Mouse (Mus musculus): ENCODE data around the gene Ube2h. TPM values are rescaled to one million over a fixed set of nuclear protein-coding genes. Genes with fewer than 3 reads are reported as not detected.
"Not testable (repeated sequence)": the region's sequence is repeated elsewhere in the genome, so short reads cannot be mapped to it uniquely, and the experiment has no call there.

Ube2h gene
- polyA plus RNA-seq, 1 experiment from 2014 or later: 37.7 TPM

DNA sequence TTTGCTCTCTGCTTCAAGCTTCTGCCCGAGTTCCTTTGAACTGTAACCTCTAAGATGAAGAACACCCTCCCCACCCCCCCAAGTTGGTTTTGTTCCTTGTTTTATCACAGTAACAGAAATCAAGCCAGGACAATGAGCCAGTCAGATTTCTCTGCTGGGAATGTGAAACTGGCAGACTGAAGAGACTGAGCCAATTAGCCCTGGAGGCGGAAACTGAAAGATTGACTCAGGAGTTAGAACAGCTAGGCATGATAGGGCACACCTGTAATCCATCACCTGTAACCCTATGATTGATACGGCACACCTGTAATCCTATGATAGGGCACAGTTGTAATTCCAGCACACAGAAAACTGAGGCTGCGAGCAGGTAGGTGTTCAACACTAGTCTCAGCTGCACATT, 27.9 kb upstream of the Ube2h start:
- no peaks in the 10 kb centered on the region for H3K36me3 ChIP-seq (ENCODE audit: control insufficient read depth, insufficient read depth)
- ATAC-seq (ENCODE audit: low read depth): no peak
- WGBS (ENCODE audit: insufficient replicate concordance): 51% methylated on average over 4 of the region's 4 CpGs
- H3K9me3 ChIP-seq (replicated peaks; ENCODE audit: control insufficient read depth, low read length): no peaks in the 10 kb centered on the region
- no peak overlapping the region for H3K4me3 ChIP-seq (ENCODE audit: low read depth, low read length)
- no peak overlapping the region for H3K9ac ChIP-seq (ENCODE audit: low read depth, low read length)
- no peaks in the 10 kb centered on the region for H3K27me3 ChIP-seq (ENCODE audit: control insufficient read depth, insufficient read depth, low read depth, low read length)
- peaks cover 3% of the 10 kb centered on the region for H3K4me1 ChIP-seq (ENCODE audit: control insufficient read depth, low read depth, low read length)
- no peak overlapping the region for H3K27ac ChIP-seq (ENCODE audit: low read length)
- no peak overlapping the region for H3K4me2 ChIP-seq (ENCODE audit: low read depth, low read length)

DNA sequence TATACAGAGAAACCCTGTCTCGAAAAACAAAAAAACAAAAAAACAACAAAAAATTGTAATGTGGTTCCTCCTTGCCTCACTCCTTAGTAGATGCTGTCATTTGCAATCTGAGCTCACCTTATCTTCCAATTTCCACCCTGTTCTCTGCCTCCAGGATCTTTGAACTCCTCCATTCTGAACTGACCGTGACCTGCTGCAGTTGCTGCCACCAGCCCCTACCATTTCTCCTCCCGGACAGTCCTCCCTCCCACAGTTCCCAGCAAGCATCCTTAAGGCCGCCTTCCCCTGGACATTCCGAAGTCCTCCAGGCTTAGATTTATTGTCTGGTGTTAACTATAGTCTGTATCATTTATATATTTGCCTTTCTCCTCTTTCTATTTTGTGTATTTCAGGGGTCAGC, 26.4 kb upstream of the Ube2h start:
- no peak for ATAC-seq (ENCODE audit: low read depth)
- H3K4me1 ChIP-seq (ENCODE audit: control insufficient read depth, low read depth, low read length): peaks cover 3% of the 10 kb centered on the region
- H3K9ac ChIP-seq (ENCODE audit: low read depth, low read length): no peak overlapping the region
- H3K9me3 ChIP-seq (replicated peaks; ENCODE audit: control insufficient read depth, low read length): no peaks in the 10 kb centered on the region
- no peak overlapping the region for H3K4me2 ChIP-seq (ENCODE audit: low read depth, low read length)
- H3K4me3 ChIP-seq (ENCODE audit: low read depth, low read length): no peak overlapping the region
- no peak overlapping the region for H3K27ac ChIP-seq (ENCODE audit: low read length)
- H3K27me3 ChIP-seq (ENCODE audit: control insufficient read depth, insufficient read depth, low read depth, low read length): no peaks in the 10 kb centered on the region
- no peaks in the 10 kb centered on the region for H3K36me3 ChIP-seq (ENCODE audit: control insufficient read depth, insufficient read depth)
- 70% methylated on average over 5 of the region's 5 CpGs for WGBS (ENCODE audit: insufficient replicate concordance)

DNA sequence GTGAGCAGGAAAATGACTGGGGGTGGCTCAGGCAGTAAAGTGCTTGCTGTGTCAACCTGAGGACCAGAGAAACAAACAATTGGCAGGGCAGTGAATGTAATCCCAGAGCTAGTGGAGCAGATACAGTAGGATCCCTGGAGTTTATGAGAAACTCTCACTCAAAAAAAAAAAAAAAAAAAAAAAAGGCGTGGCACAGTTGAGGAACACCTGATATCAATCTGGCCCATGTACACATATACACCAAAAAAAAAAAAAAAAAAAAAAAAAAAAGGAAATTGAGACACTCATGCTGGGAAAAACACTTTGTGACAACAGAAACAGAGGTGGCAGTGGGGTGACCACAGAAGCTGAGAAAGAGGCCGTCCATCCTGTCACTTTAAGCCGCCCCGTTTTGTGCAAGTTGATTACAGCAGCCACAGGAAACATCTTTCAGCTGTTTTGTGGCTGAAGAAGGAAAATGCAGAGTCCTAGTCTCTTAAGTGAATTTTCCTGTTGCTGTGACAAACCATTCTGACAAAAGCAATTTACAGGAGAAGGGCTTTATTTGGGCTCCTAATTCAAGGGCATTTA, 21.7 kb upstream of the Ube2h start:
- Histone ChIP-seq H3K36me3 (ENCODE audit: control insufficient read depth, insufficient read depth) (no peaks in the 10 kb centered on the region), H3K4me3 (ENCODE audit: low read depth, low read length) (no peak overlapping the region), H3K4me2 (ENCODE audit: low read depth, low read length) (no peak overlapping the region), H3K9ac (ENCODE audit: low read depth, low read length) (no peak overlapping the region), H3K27me3 (ENCODE audit: control insufficient read depth, insufficient read depth, low read depth, low read length) (no peaks in the 10 kb centered on the region), H3K27ac (ENCODE audit: low read length) (peak overlapping the region; percentile 54), H3K9me3 (replicated peaks; ENCODE audit: control insufficient read depth, low read length) (no peaks in the 10 kb centered on the region), H3K4me1 (ENCODE audit: control insufficient read depth, low read depth, low read length) (no peaks in the 10 kb centered on the region; the same call in 1 of the 2 replicates)
- ATAC-seq (ENCODE audit: low read depth): no peak
- WGBS (ENCODE audit: insufficient replicate concordance): 16% methylated on average over 4 of the region's 4 CpGs

DNA sequence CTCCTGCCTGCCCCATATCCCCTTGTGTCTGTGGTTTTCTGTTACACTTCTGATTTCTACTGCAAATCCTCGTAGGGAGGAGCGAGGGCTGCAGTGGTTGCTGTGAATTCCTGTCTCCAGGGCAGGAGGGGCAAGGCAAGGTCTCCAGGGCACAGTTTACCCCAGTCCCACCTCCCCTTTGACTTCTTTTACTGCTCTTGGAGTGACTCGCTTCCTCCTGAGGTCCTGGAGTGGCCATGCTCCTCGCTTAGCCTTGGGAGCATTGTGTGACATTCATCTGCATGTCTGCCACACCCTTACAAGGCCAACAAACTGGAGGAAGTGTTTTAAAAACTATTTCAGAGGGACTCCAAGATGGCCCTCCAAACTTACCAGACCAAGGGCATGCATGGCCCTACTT, 16.7 kb upstream of the Ube2h start:
- no peaks in the 10 kb centered on the region for H3K36me3 ChIP-seq (ENCODE audit: control insufficient read depth, insufficient read depth)
- ATAC-seq (ENCODE audit: low read depth): no peak
- H3K4me3 ChIP-seq (ENCODE audit: low read depth, low read length): no peak overlapping the region
- H3K27ac ChIP-seq (ENCODE audit: low read length): no peak overlapping the region
- 25% methylated on average over 4 of the region's 4 CpGs for WGBS (ENCODE audit: insufficient replicate concordance)
- H3K9me3 ChIP-seq (replicated peaks; ENCODE audit: control insufficient read depth, low read length): no peaks in the 10 kb centered on the region
- no peak overlapping the region for H3K4me2 ChIP-seq (ENCODE audit: low read depth, low read length)
- no peaks in the 10 kb centered on the region for H3K27me3 ChIP-seq (ENCODE audit: control insufficient read depth, insufficient read depth, low read depth, low read length)
- no peaks in the 10 kb centered on the region; the same call in 1 of the 2 replicates for H3K4me1 ChIP-seq (ENCODE audit: control insufficient read depth, low read depth, low read length)
- H3K9ac ChIP-seq (ENCODE audit: low read depth, low read length): no peak overlapping the region

DNA sequence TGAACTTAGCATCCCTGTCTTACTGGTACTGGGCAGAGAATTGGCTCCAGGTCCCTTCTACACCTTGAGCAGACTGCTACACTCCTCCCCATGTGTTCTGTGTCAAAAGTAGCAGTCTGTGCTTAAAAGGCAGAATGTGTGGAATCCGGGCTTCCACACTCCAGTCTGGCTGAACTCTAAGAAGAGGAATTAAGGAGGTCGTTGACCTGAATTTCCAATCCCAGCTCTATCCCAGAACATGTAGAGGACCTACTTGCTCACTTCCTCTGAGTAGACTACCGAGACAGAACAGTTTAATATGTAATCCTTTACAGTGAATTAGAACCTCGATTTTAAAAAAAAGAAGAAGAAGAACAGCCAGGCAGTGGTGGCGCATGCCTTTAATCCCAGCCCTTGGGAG, 14.9 kb upstream of the Ube2h start:
- no peaks in the 10 kb centered on the region for H3K36me3 ChIP-seq (ENCODE audit: control insufficient read depth, insufficient read depth)
- H3K27ac ChIP-seq (ENCODE audit: low read length): no peak overlapping the region
- no peaks in the 10 kb centered on the region for H3K9me3 ChIP-seq (replicated peaks; ENCODE audit: control insufficient read depth, low read length)
- ATAC-seq (ENCODE audit: low read depth): no peak
- H3K4me2 ChIP-seq (ENCODE audit: low read depth, low read length): no peak overlapping the region
- no peak overlapping the region for H3K9ac ChIP-seq (ENCODE audit: low read depth, low read length)
- H3K27me3 ChIP-seq (ENCODE audit: control insufficient read depth, insufficient read depth, low read depth, low read length): no peaks in the 10 kb centered on the region
- no peaks in the 10 kb centered on the region for H3K4me1 ChIP-seq (ENCODE audit: control insufficient read depth, low read depth, low read length)
- no peak overlapping the region for H3K4me3 ChIP-seq (ENCODE audit: low read depth, low read length)
- 58% methylated on average over 5 of the region's 5 CpGs for WGBS (ENCODE audit: insufficient replicate concordance)

DNA sequence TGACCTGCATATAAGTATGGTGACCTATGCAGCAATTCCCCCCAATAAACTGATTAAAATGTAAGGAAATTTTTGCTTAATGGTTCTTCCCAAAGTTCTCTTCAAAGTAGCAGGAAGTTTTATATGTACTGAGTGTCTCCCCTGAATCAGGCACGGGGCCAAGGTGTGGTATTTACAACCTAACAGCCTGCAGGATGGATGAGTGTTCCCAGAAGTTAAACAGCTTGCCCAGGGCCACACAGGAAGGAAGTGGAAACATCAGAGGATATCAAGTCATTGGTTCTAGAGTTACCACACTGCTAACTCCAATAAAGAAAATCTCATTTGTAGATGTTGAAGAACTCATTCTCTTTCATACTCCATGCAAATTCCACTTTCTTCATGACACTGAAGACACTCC, 7.7 kb upstream of the Ube2h start:
- H3K9me3 ChIP-seq (replicated peaks; ENCODE audit: control insufficient read depth, low read length): no peaks in the 10 kb centered on the region
- no peak for ATAC-seq (ENCODE audit: low read depth)
- H3K9ac ChIP-seq (ENCODE audit: low read depth, low read length): no peak overlapping the region
- no peak overlapping the region for H3K4me3 ChIP-seq (ENCODE audit: low read depth, low read length)
- no peaks in the 10 kb centered on the region for H3K36me3 ChIP-seq (ENCODE audit: control insufficient read depth, insufficient read depth)
- peaks cover 22% of the 10 kb centered on the region for H3K4me1 ChIP-seq (ENCODE audit: control insufficient read depth, low read depth, low read length)
- H3K4me2 ChIP-seq (ENCODE audit: low read depth, low read length): no peak overlapping the region
- WGBS (ENCODE audit: insufficient replicate concordance): 21% methylated on average over 1 of the region's 1 CpGs
- no peaks in the 10 kb centered on the region for H3K27me3 ChIP-seq (ENCODE audit: control insufficient read depth, insufficient read depth, low read depth, low read length)
- H3K27ac ChIP-seq (ENCODE audit: low read length): no peak overlapping the region

DNA sequence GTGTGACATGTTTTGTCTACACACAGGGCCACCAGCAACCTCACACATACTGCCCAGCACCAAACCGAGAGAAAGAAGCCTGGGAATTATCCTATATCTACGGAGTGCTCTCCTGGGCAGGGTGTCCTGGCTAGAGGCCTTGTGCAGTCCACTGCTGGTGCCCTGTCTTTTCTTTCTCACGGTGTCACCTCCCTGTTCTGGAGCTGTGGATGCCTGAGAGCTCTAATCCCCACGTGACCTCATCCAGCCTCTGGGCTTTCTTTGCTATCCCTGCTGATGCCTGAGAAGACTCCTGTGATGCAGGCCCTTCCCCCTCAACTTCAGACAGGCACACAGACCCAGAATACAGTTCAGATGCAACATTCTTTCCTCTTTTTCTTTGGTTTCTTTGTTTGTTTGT, 4.4 kb upstream of the Ube2h start:
- no peak overlapping the region for H3K4me2 ChIP-seq (ENCODE audit: low read depth, low read length)

DNA sequence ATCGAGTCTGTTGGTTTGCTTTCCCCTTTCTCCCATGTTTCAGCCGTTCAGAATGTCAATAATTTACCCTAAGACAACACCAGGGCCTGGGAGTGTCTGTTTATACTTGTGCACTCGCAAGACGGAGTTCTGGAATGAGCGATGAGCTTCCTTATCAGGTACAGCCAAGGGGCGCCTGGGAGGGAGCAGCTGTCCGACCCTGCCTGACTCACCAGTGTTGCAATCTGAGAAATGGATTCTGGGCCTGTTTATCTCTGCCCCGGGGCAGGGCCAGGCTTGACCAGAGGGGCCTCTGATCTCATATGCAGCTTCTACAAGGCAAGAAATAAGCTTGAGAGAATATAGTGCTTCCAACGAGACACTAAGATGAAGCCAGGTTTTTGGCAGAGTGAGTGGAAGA, 3.4 kb upstream of the Ube2h start:
- Histone ChIP-seq H3K4me1 (ENCODE audit: control insufficient read depth, low read depth, low read length) (peaks cover 50% of the 10 kb centered on the region), H3K9ac (ENCODE audit: low read depth, low read length) (peak overlapping the region; percentile 67)
- whole genome bisulfite sequencing (ENCODE audit: insufficient replicate concordance): 2% methylated on average over 9 of the region's 9 CpGs

More for the DNA sequence above, 4.4 kb upstream of the Ube2h start:
- Histone ChIP-seq H3K27me3 (ENCODE audit: control insufficient read depth, insufficient read depth, low read depth, low read length) (no peaks in the 10 kb centered on the region), H3K9me3 (replicated peaks; ENCODE audit: control insufficient read depth, low read length) (no peaks in the 10 kb centered on the region), H3K9ac (ENCODE audit: low read depth, low read length) (peak overlapping the region; percentile 52), H3K4me3 (ENCODE audit: low read depth, low read length) (no peak overlapping the region), H3K36me3 (ENCODE audit: control insufficient read depth, insufficient read depth) (no peaks in the 10 kb centered on the region), H3K4me1 (ENCODE audit: control insufficient read depth, low read depth, low read length) (peaks cover 46% of the 10 kb centered on the region), H3K27ac (ENCODE audit: low read length) (peak overlapping the region; percentile 99)
- ATAC-seq (ENCODE audit: low read depth): no peak
- WGBS (ENCODE audit: insufficient replicate concordance): 57% methylated on average over 4 of the region's 4 CpGs

DNA sequence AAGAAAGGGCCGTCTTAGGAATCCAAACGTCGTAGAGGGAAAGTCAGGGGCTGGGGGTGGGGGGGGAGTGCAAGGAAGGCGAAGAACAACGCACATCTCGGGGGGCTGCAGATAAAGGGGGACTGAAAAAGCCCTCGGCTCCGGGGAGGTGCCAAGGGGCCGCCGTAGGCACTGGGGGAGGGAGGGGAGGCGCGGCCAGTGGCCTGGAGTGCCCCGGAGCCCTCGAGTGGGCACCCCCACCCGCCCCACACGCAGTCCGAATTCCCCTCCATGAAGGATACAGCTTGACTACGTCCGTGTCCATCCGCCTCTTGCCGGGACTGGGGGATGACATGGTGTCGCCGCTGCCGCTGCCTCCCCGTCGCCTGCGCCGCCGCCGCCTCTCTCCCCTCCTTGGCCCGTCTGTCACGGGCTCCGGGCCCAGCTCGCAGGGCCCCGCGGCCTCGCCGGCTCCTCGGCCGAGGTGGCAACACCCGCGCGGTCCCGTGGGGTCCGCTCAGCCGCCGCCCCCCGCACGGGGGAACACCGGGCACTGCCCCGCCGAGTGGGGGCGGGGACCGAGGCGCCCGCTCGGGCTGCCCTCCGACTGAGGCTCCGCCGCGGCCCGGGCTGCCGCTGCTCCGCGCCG, 454 bp downstream of the Ube2h start:
- Histone ChIP-seq H3K4me2 (ENCODE audit: low read depth, low read length) (peak overlapping the region; percentile 60), H3K4me3 (ENCODE audit: low read depth, low read length) (peak overlapping the region; percentile 85), H3K4me1 (ENCODE audit: control insufficient read depth, low read depth, low read length) (peaks cover 79% of the 10 kb centered on the region), H3K27ac (ENCODE audit: low read length) (peak overlapping the region; percentile 96), H3K9ac (ENCODE audit: low read depth, low read length) (peak overlapping the region; percentile 92)
- WGBS (ENCODE audit: insufficient replicate concordance): 0% methylated on average over 39 of the region's 66 CpGs
- peak; percentile 1 for ATAC-seq (ENCODE audit: low read depth)
- H3K9me3 ChIP-seq (replicated peaks; ENCODE audit: control insufficient read depth, low read length); H3K36me3 ChIP-seq (ENCODE audit: control insufficient read depth, insufficient read depth); H3K27me3 ChIP-seq (ENCODE audit: control insufficient read depth, insufficient read depth, low read depth, low read length): not testable (repeated sequence)

More for the DNA sequence above, 3.4 kb upstream of the Ube2h start:
- Histone ChIP-seq H3K4me2 (ENCODE audit: low read depth, low read length) (peak overlapping the region; percentile 70), H3K4me3 (ENCODE audit: low read depth, low read length) (peak overlapping the region; percentile 37), H3K36me3 (ENCODE audit: control insufficient read depth, insufficient read depth) (no peaks in the 10 kb centered on the region), H3K27me3 (ENCODE audit: control insufficient read depth, insufficient read depth, low read depth, low read length) (no peaks in the 10 kb centered on the region), H3K9me3 (replicated peaks; ENCODE audit: control insufficient read depth, low read length) (no peaks in the 10 kb centered on the region), H3K27ac (ENCODE audit: low read length) (peak overlapping the region; percentile 99)
- ATAC-seq (ENCODE audit: low read depth): peak; percentile 86

Data from liver, embryonic 16.5 days (tissue).